Mouse (Mus musculus) midbrain, embryonic 16.5 days (tissue): ENCODE data around the gene Pip5kl1. TPM values are rescaled to one million over a fixed set of nuclear protein-coding genes. Genes with fewer than 3 reads are reported as not detected.

Experiments
- ATAC-seq: fragments of 200-750 bp; cut with Nextera tagmentation; 2 replicates; pipeline ENCODE4 v1.8.0; 2017; ENCODE audit warnings: moderate TSS enrichment
- H3K27ac ChIP-seq: fragments of 300-500 bp; sonication (generic); 2 replicates; pipeline ENCODE4 v1.5.1; 2014; ENCODE audit warnings: mild to moderate bottlenecking, low read length, mixed read lengths
- H3K27me3 ChIP-seq: fragments of 300-500 bp; sonication (generic); 2 replicates; pipeline ENCODE4 v1.6.1; 2014; ENCODE audit warnings: low read depth, low read length, mixed read lengths; ENCODE audit not compliant: control insufficient read depth, insufficient read depth
- H3K36me3 ChIP-seq: fragments of 300-500 bp; sonication (generic); 2 replicates; pipeline ENCODE4 v1.6.1; 2014; ENCODE audit warnings: mild to moderate bottlenecking, low read length, moderate library complexity, mixed read lengths; ENCODE audit not compliant: control insufficient read depth, insufficient read depth
- H3K4me1 ChIP-seq: fragments of 300-500 bp; sonication (generic); 2 replicates; pipeline ENCODE4 v1.6.1; 2014; ENCODE audit warnings: mild to moderate bottlenecking, low read length, mixed read lengths; ENCODE audit not compliant: control insufficient read depth, insufficient read depth
- H3K4me2 ChIP-seq: fragments of 300-500 bp; sonication (generic); 2 replicates; pipeline ENCODE4 v1.6.1; 2014; ENCODE audit warnings: mild to moderate bottlenecking, low read length, mixed read lengths
- H3K4me3 ChIP-seq: fragments of 300-500 bp; sonication (generic); 2 replicates; pipeline ENCODE4 v1.5.1; 2014; ENCODE audit warnings: low read depth, mild to moderate bottlenecking, low read length, moderate library complexity, mixed read lengths
- H3K9ac ChIP-seq: fragments of 300-500 bp; sonication (generic); 2 replicates; pipeline ENCODE4 v1.6.1; 2014; ENCODE audit warnings: low read depth, low read length, mixed read lengths
- H3K9me3 ChIP-seq: fragments of 300-500 bp; sonication (generic); replicated peaks from 2 replicates; pipeline ENCODE4 v1.6.1; 2014; ENCODE audit warnings: mild to moderate bottlenecking, low read length, mixed read lengths; ENCODE audit not compliant: control insufficient read depth, poor library complexity, severe bottlenecking
- WGBS: fragments of 180-500 bp; shearing (Covaris S2); extraction: QIAGEN DNeasy Blood & Tissue Kit; methylation state at CpG from one replicate; pipeline ENCODE4 v1.1.7; 2014; 5-methylcytosine and 5-hydroxymethylcytosine counted together
- polyA plus RNA-seq: library from polyadenylated mRNA; unstranded; fragments of >200 nt; fragmentation: Nextera tagmentation; extraction: Ambion mirVana; gene quantifications from 2 replicates; pipeline ENCODE4 v1.2.1, GENCODE M21; 2015

The Pip5kl1 gene
- polyA plus RNA-seq, 1 experiment from 2014 or later: 17.1 TPM

DNA sequence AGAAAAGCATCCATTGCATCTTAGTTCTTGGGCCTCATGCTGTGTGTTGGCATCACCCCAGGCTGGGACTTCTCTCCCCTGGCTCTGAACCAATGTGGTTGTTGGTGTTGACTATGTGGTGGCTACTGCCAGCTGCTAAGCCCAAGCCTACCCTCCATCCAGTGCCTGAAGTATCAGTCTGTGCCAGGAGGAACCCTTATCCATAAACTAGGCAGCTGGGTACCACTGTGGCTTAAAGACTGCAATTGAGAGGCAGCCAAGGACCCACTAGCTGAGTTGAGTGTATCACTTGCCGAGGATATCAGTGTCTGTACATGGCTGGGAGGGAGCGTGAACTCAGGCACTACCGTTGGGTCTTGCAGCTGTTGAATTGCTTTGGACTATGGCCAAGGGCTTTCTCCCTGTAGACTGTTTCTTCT is 31.6 kb upstream of the Pip5kl1 start:
- Histone ChIP-seq H3K9me3 (no peaks in the 10 kb centered on the region), H3K27me3 (no peaks in the 10 kb centered on the region), H3K9ac (no peak overlapping the region), H3K4me2 (no peak overlapping the region), H3K4me1 (peaks cover 16% of the 10 kb centered on the region), H3K27ac (no peak overlapping the region), H3K4me3 (no peak overlapping the region), H3K36me3 (no peaks in the 10 kb centered on the region)
- ATAC-seq: no peak
- WGBS: 85% methylated on average over 3 of the region's 3 CpGs

DNA sequence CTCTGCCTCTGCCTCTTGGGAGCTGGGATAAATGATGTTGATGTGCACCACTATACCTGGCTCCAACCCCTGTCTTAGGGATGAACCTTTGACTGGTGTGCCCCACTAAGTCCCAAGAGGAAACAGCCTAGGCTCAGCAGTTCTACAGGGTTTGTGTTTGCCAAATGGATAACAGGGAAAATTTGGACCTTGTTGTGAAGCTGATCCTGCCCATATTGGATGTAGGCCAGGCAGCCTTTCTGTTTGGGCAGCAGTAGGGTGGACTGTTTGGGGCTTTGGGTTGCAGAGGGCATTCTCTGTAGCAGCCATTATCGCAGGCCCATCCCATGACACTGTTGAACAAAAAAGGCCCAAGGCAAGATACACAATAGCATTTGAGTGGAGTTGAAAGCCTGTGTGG is 27.6 kb upstream of the Pip5kl1 start:
- no peak overlapping the region for H3K4me2 ChIP-seq
- H3K9me3 ChIP-seq: no peaks in the 10 kb centered on the region
- H3K4me1 ChIP-seq: peaks cover 4% of the 10 kb centered on the region; the same call in 1 of the 2 replicates
- no peak overlapping the region for H3K27ac ChIP-seq
- no peak for ATAC-seq
- H3K9ac ChIP-seq: no peak overlapping the region
- 60% methylated on average over 1 of the region's 1 CpGs for WGBS
- no peaks in the 10 kb centered on the region for H3K27me3 ChIP-seq
- H3K36me3 ChIP-seq: no peaks in the 10 kb centered on the region
- no peak overlapping the region for H3K4me3 ChIP-seq

DNA sequence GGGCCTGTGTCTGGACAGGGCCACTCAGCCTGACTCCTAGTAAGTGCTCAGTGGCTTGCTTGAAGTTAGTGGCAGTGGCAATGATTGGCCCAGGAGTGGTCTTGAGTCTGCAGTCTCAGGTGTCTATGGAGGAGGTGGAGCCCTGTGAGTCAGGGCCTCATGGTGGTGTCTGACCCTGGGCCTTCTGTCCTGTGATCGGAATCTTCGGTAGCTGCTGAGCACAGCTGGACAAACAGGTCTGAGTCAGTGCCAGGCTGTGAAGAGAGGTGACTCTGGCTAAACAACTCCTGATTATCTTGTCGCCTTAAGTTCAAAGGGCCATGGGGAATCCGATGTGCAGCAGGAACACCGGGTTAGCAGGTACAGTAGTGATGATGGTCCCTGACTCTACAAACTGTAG is 27.2 kb upstream of the Pip5kl1 start:
- Histone ChIP-seq H3K27me3 (no peaks in the 10 kb centered on the region), H3K36me3 (no peaks in the 10 kb centered on the region), H3K27ac (no peak overlapping the region), H3K9me3 (no peaks in the 10 kb centered on the region), H3K4me3 (no peak overlapping the region), H3K4me2 (no peak overlapping the region), H3K4me1 (peaks cover 4% of the 10 kb centered on the region; the same call in 1 of the 2 replicates), H3K9ac (no peak overlapping the region)
- 94% methylated on average over 5 of the region's 5 CpGs for WGBS
- ATAC-seq: no peak

DNA sequence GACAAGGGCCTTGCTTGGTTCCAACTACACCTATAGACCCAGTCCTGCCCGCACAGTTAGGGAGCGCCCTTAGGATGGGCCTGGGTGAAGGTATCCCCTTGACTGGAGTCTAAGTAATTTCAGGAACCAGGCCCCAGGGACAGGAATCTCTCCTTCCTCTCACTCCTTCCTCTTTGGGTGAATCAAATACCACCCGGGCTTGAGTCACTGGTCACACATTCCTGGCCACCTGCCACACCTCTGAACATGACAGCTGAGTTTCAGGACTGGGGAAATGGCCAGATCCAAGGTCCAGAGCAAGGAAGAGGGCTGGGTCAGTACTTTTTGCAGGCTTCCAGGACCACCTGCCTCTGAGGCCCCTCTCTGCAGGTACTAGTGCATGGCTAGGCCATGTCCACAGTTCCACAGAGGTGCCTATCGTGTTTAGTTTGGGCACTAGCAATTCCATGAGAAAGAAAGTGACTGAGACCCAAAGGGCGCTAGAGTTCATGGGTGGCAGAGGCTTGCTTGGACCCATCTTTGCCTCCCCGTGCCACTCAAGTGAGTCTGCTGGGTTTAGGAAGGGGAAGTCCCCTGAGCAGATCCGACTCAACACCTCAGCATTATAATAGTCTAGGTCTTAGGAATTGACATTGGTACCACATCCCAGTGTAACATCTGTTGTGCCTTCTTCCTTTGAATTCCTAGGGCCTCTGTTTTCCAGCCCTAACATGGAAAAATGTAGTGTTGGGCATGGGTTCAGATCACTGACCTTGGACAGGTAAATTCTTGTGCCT is 26.4 kb upstream of the Pip5kl1 start:
- Histone ChIP-seq H3K4me1 (no peaks in the 10 kb centered on the region; the same call in 1 of the 2 replicates), H3K4me2 (no peak overlapping the region), H3K9me3 (no peaks in the 10 kb centered on the region), H3K4me3 (no peak overlapping the region), H3K27ac (no peak overlapping the region), H3K27me3 (no peaks in the 10 kb centered on the region), H3K36me3 (no peaks in the 10 kb centered on the region), H3K9ac (no peak overlapping the region)
- WGBS: 91% methylated on average over 7 of the region's 7 CpGs
- no peak for ATAC-seq

DNA sequence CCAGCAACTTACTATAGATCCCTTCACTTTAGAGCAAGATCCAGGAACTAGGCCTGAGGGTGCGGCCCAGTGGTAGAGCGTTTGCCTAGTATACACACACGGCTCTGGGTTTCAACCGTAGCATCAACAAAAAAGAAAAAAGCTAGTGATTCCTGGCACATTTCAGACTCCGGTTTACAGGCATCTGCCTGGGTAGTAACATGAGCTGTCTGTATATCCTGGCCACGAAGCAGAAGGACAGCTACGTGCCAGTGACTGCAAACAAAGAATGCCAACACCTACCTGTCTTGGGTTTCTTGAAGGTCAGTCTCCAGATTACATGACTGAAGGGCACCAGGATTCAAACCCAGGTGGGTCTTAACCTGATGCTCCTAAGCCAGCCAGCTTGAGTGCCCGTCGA is 25.4 kb upstream of the Pip5kl1 start:
- Histone ChIP-seq H3K9me3 (no peaks in the 10 kb centered on the region), H3K9ac (no peak overlapping the region), H3K27me3 (no peaks in the 10 kb centered on the region), H3K4me3 (no peak overlapping the region), H3K27ac (no peak overlapping the region), H3K4me2 (no peak overlapping the region), H3K36me3 (no peaks in the 10 kb centered on the region), H3K4me1 (no peaks in the 10 kb centered on the region)
- no peak for ATAC-seq
- 91% methylated on average over 9 of the region's 9 CpGs for WGBS

DNA sequence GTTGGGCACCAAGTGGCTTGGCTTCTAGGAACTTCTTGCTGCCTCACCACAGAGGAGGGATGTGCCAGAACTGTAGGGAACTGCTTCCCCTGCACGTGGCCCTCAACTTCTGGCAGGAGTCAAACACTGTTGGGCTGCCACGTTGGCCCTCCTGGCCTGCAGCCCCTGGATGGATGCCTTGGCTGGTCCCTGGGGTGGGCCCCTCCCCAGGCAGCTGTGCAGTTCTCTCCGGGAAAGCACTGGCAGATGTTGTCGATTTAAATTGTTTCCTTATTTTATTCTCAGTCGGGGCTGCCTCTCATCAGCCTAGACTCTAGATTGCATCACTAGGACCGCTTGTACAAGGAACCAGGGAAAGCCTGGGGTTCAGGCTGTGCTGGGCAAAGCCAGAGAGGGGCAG is 24.8 kb upstream of the Pip5kl1 start:
- no peak for ATAC-seq
- H3K4me1 ChIP-seq: no peaks in the 10 kb centered on the region
- WGBS: 71% methylated on average over 6 of the region's 6 CpGs
- no peak overlapping the region for H3K9ac ChIP-seq
- no peak overlapping the region for H3K4me2 ChIP-seq
- H3K9me3 ChIP-seq: no peaks in the 10 kb centered on the region
- H3K27me3 ChIP-seq: no peaks in the 10 kb centered on the region
- H3K36me3 ChIP-seq: no peaks in the 10 kb centered on the region
- H3K4me3 ChIP-seq: no peak overlapping the region
- H3K27ac ChIP-seq: no peak overlapping the region

DNA sequence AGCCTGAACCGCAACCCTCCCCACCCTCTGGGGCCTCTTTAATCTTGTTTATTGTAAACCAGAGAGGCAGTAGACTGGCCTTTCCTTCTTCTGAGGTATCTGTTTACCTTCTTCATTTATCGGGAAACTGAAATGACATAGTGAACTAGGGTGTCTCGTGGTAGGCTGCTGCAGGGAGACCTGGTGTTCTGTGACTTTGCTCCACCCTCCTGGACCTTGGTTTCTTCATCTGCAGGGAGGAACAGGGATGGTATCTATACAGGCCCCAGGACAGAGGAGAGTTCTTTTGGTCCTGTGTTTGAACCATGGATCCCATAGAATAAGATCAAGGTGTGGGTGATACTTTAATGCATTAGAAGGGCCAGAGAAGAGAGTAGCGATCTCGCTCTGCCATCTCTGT is 23.4 kb upstream of the Pip5kl1 start:
- H3K9ac ChIP-seq: no peak overlapping the region
- no peak overlapping the region for H3K4me2 ChIP-seq
- H3K9me3 ChIP-seq: no peaks in the 10 kb centered on the region
- H3K4me3 ChIP-seq: no peak overlapping the region
- H3K36me3 ChIP-seq: no peaks in the 10 kb centered on the region
- no peak overlapping the region for H3K27ac ChIP-seq
- no peaks in the 10 kb centered on the region for H3K27me3 ChIP-seq
- no peak for ATAC-seq
- H3K4me1 ChIP-seq: no peaks in the 10 kb centered on the region
- 91% methylated on average over 5 of the region's 5 CpGs for WGBS

DNA sequence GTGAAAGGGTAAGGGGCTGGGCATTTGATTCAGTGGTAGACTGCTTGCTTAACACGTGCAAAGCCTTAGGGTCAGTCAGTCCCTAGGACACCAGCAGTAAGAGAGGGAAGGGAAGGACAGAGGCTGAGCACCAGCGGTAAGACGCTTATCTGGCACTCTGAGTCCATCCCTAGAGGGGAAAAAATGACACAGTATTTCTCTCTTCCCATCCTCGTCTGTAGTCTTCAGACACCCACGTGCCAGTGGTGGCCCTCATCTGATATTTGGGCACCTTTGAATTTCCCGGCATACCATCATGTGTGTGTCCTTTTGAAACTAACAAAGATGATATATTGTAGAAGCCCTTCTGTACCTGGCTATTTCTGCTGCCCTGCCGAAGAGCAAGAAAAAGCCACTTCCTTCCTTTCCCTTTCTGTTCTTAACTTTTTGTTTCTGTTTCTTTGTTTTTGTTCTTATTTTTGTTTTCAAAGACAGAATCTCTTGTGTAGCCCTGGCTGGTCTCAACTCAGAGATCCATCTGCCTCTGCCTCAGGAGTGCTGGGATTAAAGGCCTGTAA is 20.9 kb upstream of the Pip5kl1 start:
- ATAC-seq: no peak

DNA sequence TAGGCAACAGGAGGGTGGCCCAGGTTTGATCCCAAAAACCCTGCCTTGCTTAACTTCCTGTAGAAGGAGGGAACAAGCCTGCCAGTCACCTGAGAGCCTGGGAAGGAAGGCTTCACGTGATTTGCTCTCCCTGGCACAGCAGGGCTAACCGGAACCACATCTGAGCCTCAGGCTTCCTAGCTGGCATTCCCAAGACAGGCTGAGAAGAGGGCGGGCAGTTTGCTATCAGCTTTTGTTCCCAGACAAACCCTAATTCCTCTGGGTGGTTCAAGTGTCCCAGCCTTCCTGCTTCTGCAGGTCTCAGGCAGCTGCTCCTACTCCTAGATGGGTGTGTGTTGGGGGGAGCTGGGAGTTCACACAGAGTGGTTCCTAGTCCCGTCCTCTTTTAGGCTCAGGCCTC is 19.1 kb upstream of the Pip5kl1 start:
- H3K9ac ChIP-seq: no peak overlapping the region
- H3K27ac ChIP-seq: no peak overlapping the region
- H3K27me3 ChIP-seq: no peaks in the 10 kb centered on the region
- no peak overlapping the region for H3K4me2 ChIP-seq
- no peak for ATAC-seq
- H3K36me3 ChIP-seq: no peaks in the 10 kb centered on the region
- H3K4me1 ChIP-seq: peaks cover 16% of the 10 kb centered on the region; the same call in 1 of the 2 replicates
- WGBS: 37% methylated on average over 4 of the region's 4 CpGs
- no peaks in the 10 kb centered on the region for H3K9me3 ChIP-seq
- no peak overlapping the region for H3K4me3 ChIP-seq

More for the DNA sequence above, 20.9 kb upstream of the Pip5kl1 start:
- H3K36me3 ChIP-seq: no peaks in the 10 kb centered on the region
- no peak overlapping the region for H3K4me3 ChIP-seq
- 77% methylated on average over 7 of the region's 7 CpGs for WGBS
- no peak overlapping the region for H3K9ac ChIP-seq
- H3K4me2 ChIP-seq: no peak overlapping the region
- no peaks in the 10 kb centered on the region for H3K9me3 ChIP-seq
- H3K27me3 ChIP-seq: no peaks in the 10 kb centered on the region
- H3K27ac ChIP-seq: no peak overlapping the region
- H3K4me1 ChIP-seq: peaks cover 3% of the 10 kb centered on the region; the same call in 1 of the 2 replicates
